Mouse (Mus musculus) midbrain, embryonic 14.5 days (tissue): ENCODE data around the gene Morn1. TPM values are rescaled to one million over a fixed set of nuclear protein-coding genes. Genes with fewer than 3 reads are reported as not detected.

Source experiments
- ATAC-seq: fragments of 200-750 bp; cut with Nextera tagmentation; 2 replicates; pipeline ENCODE4 v1.8.0; 2017; ENCODE audit warnings: moderate number of reproducible peaks, moderate library complexity; ENCODE audit not compliant: low FRiP score, low TSS enrichment
- DNase-seq: peaks from one replicate; pipeline ENCODE4 v3.0.0-alpha.2; 2015
- H3K27ac ChIP-seq: fragments of 300-500 bp; sonication (generic); replicated peaks from 2 replicates; pipeline ENCODE4 v1.5.1; 2014; ENCODE audit warnings: mild to moderate bottlenecking, low read depth, low read length, moderate library complexity
- H3K27me3 ChIP-seq: fragments of 300-500 bp; sonication (generic); 2 replicates; pipeline ENCODE4 v1.6.1; 2014; ENCODE audit warnings: low read length, control low read depth, mixed read lengths; ENCODE audit not compliant: control insufficient read depth, insufficient read depth
- H3K36me3 ChIP-seq: fragments of 300-500 bp; sonication (generic); 2 replicates; pipeline ENCODE4 v1.6.1; 2014; ENCODE audit warnings: low read length, control low read depth; ENCODE audit not compliant: control insufficient read depth, insufficient read depth
- H3K4me1 ChIP-seq: fragments of 300-500 bp; sonication (generic); 2 replicates; pipeline ENCODE4 v1.6.1; 2014; ENCODE audit warnings: mild to moderate bottlenecking, antibody characterized with exemption, low read length, control low read depth; ENCODE audit not compliant: control insufficient read depth, insufficient read depth
- H3K4me2 ChIP-seq: fragments of 300-500 bp; sonication (generic); 2 replicates; pipeline ENCODE4 v1.6.1; 2014; ENCODE audit warnings: mild to moderate bottlenecking, low read length, moderate library complexity
- H3K4me3 ChIP-seq: fragments of 300-500 bp; sonication (generic); replicated peaks from 2 replicates; pipeline ENCODE4 v1.5.1; 2014; ENCODE audit warnings: low read depth, low read length
- H3K9ac ChIP-seq: fragments of 300-500 bp; sonication (generic); replicated peaks from 2 replicates; pipeline ENCODE4 v1.6.1; 2014; ENCODE audit warnings: mild to moderate bottlenecking, low read length, moderate library complexity
- H3K9me3 ChIP-seq: fragments of 300-500 bp; sonication (generic); 2 replicates; pipeline ENCODE4 v1.6.1; 2016; ENCODE audit warnings: low read length, control low read depth, mixed read lengths; ENCODE audit not compliant: control insufficient read depth
- WGBS: fragments of 180-500 bp; shearing (Covaris S2); extraction: QIAGEN DNeasy Blood & Tissue Kit; methylation state at CpG from one replicate; pipeline ENCODE4 v1.1.7; 2014; 5-methylcytosine and 5-hydroxymethylcytosine counted together
- polyA plus RNA-seq: library from polyadenylated mRNA; unstranded; fragments of >200 nt; fragmentation: Nextera tagmentation; extraction: Ambion mirVana; gene quantifications from 2 replicates; pipeline ENCODE4 v1.2.1, GENCODE M21; 2014

Morn1 gene
- polyA plus RNA-seq, 1 experiment from 2014 or later, result 6.0 TPM

- 57% methylated on average over 7 of the region's 7 CpGs for WGBS
- H3K4me1 ChIP-seq, result peaks cover 18% of the 10 kb centered on the region
- peak; percentile 48 for DNase-seq
Measured at GRCm38 (mm10) chr4:155126602-155127372, 40.4 kb downstream of the Morn1 start.

GRCm38 (mm10) chr4:155128411-155128810 lies 42.0 kb downstream of the Morn1 start:
- H3K36me3 ChIP-seq, result no peaks in the 10 kb centered on the region
- ATAC-seq (no peak), DNase-seq (no peak)
- H3K4me3 ChIP-seq, result no peak overlapping the region
- H3K4me2 ChIP-seq, result no peak overlapping the region
- H3K9ac ChIP-seq, result no peak overlapping the region
- H3K27ac ChIP-seq, result no peak overlapping the region
- H3K27me3 ChIP-seq, result no peaks in the 10 kb centered on the region
- H3K4me1 ChIP-seq, result 0 out of 2 replicates have a peak, but pooled peaks cover 9% of the 10 kb centered on the region
- H3K9me3 ChIP-seq, result no peaks in the 10 kb centered on the region
- 94% methylated on average over 15 of the region's 15 CpGs for WGBS

More at GRCm38 (mm10) chr4:155126602-155127372, 40.4 kb downstream of the Morn1 start:
- H3K4me3 ChIP-seq, result no peak overlapping the region
- no peaks in the 10 kb centered on the region for H3K9me3 ChIP-seq
- H3K27ac ChIP-seq, result no peak overlapping the region
- no peaks in the 10 kb centered on the region for H3K27me3 ChIP-seq
- H3K4me2 ChIP-seq, result no peak overlapping the region
- no peaks in the 10 kb centered on the region for H3K36me3 ChIP-seq
- no peak for ATAC-seq
- H3K9ac ChIP-seq, result no peak overlapping the region

- Histone ChIP-seq H3K9me3 (no peaks in the 10 kb centered on the region), H3K36me3 (no peaks in the 10 kb centered on the region), H3K9ac (no peak overlapping the region), H3K27ac (0 out of 2 replicates have a peak overlapping the region, but pooled peaks have one; percentile 26), H3K4me3 (no peak overlapping the region), H3K4me2 (no peak overlapping the region), H3K4me1 (peaks cover 15% of the 10 kb centered on the region; the same call in 1 of the 2 replicates), H3K27me3 (no peaks in the 10 kb centered on the region)
- ATAC-seq (no peak), DNase-seq (no peak)
- 94% methylated on average over 10 of the region's 10 CpGs for WGBS
Measured at GRCm38 (mm10) chr4:155129132-155129917, 42.9 kb downstream of the Morn1 start.

- Histone ChIP-seq H3K27ac (0 out of 2 replicates have a peak overlapping the region, but pooled peaks have one; percentile 26), H3K9me3 (no peaks in the 10 kb centered on the region), H3K4me1 (peaks cover 15% of the 10 kb centered on the region; the same call in 1 of the 2 replicates), H3K9ac (no peak overlapping the region), H3K4me2 (no peak overlapping the region), H3K27me3 (no peaks in the 10 kb centered on the region), H3K36me3 (no peaks in the 10 kb centered on the region), H3K4me3 (no peak overlapping the region)
- peak; percentile 27; the same call in 1 of the 2 replicates for ATAC-seq
- peak; percentile 79 for DNase-seq
- WGBS, result 72% methylated on average over 14 of the region's 14 CpGs
Measured at GRCm38 (mm10) chr4:155129996-155130395, 43.6 kb downstream of the Morn1 start.

- 80% methylated on average over 7 of the region's 7 CpGs for WGBS
- Histone ChIP-seq H3K27ac (no peak overlapping the region), H3K36me3 (no peaks in the 10 kb centered on the region), H3K27me3 (no peaks in the 10 kb centered on the region), H3K9me3 (no peaks in the 10 kb centered on the region), H3K4me1 (peaks cover 15% of the 10 kb centered on the region; the same call in 1 of the 2 replicates), H3K4me3 (no peak overlapping the region), H3K4me2 (no peak overlapping the region), H3K9ac (no peak overlapping the region)
- DNase-seq (no peak), ATAC-seq (no peak)
Measured at GRCm38 (mm10) chr4:155130616-155131015, 44.2 kb downstream of the Morn1 start.

- Histone ChIP-seq H3K27me3 (no peaks in the 10 kb centered on the region), H3K9ac (no peak overlapping the region), H3K9me3 (no peaks in the 10 kb centered on the region), H3K4me3 (no peak overlapping the region), H3K4me1 (peaks cover 9% of the 10 kb centered on the region; the same call in 1 of the 2 replicates), H3K4me2 (no peak overlapping the region), H3K36me3 (no peaks in the 10 kb centered on the region), H3K27ac (no peak overlapping the region)
- no peak for DNase-seq
- ATAC-seq, result no peak
- 31% methylated on average over 3 of the region's 3 CpGs for WGBS
Measured at GRCm38 (mm10) chr4:155133188-155133587, 46.8 kb downstream of the Morn1 start.

- Histone ChIP-seq H3K9ac (no peak overlapping the region; the same call in 1 of the 2 replicates), H3K36me3 (no peaks in the 10 kb centered on the region), H3K4me1 (peaks cover 9% of the 10 kb centered on the region; the same call in 1 of the 2 replicates), H3K27ac (no peak overlapping the region), H3K4me2 (no peak overlapping the region), H3K27me3 (no peaks in the 10 kb centered on the region), H3K4me3 (no peak overlapping the region), H3K9me3 (no peaks in the 10 kb centered on the region)
- no peak for ATAC-seq
- no peak for DNase-seq
- 39% methylated on average over 20 of the region's 20 CpGs for WGBS
Measured at GRCm38 (mm10) chr4:155133658-155134417, 47.5 kb downstream of the Morn1 start.

- 91% methylated on average over 7 of the region's 7 CpGs for WGBS
- H3K27me3 ChIP-seq, result no peaks in the 10 kb centered on the region
- H3K4me1 ChIP-seq, result peaks cover 9% of the 10 kb centered on the region; the same call in 1 of the 2 replicates
- ATAC-seq, result no peak
- H3K4me3 ChIP-seq, result no peak overlapping the region
- H3K27ac ChIP-seq, result no peak overlapping the region
- H3K9ac ChIP-seq, result no peak overlapping the region
- H3K9me3 ChIP-seq, result no peaks in the 10 kb centered on the region
- no peaks in the 10 kb centered on the region for H3K36me3 ChIP-seq
- DNase-seq, result no peak
- no peak overlapping the region for H3K4me2 ChIP-seq
Measured at GRCm38 (mm10) chr4:155134686-155135172, 48.4 kb downstream of the Morn1 start.
